In the genomic region with DNA sequence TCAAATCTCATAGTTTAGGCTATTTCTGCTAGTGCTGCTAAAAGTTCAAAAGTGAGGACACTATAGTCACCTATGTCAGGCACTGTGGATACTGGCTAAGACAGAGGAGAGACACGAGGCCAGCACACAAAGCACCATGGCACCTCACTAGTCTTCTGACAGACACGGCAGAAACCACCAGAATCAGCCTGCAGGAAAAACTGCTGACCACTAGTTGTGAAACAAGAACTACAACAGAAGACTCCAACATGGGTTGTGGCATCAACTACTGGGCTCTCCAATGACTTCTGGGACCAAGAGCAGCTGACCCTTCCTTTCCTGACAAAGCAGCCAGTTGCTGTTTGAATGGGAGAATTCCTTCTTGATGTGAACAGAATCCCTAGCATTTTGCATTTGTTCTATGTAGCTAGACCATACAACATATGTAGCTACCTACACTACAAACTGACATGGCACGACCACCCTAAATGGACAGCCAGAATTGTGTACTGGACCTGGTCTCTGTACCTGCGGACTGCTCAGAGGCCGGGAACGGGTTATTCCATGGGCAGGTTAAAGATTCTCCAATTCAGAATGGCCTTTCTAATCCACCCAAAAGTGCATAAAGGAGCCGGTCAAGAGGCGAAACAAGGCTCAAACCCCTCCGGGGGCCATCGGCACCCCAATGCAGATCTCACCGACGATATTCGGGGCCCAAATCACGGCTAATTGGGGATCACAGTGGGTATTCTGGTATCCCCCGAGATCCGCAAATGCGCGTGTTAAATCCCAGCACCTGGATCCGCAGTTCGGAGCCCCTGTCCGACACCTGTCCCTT, we compare ENCODE assay signal across 8 mouse cellular contexts. TPM values are rescaled to one million over a fixed set of nuclear protein-coding genes. Genes with fewer than 3 reads are reported as not detected.
DNase-seq lines count a peak whose midpoint lies in the region; ATAC-seq and TF ChIP-seq lines count a peak whose summit lies in the region.

No protein-coding gene starts in this region.

- no peaks in the 10 kb centered on the region for H3K9me3 ChIP-seq in G1E (replicated peaks)
- H3K9me3 ChIP-seq in forebrain, embryonic 16.5 days (ENCODE audit: control insufficient read depth, low read length), result no peaks in the 10 kb centered on the region
- no peaks in the 10 kb centered on the region for H3K9me3 ChIP-seq in midbrain, embryonic 13.5 days

- 5% methylated on average over 21 of the region's 21 CpGs for WGBS in forebrain, embryonic 16.5 days
- 6% methylated on average over 21 of the region's 21 CpGs for WGBS in midbrain, embryonic 13.5 days

- no peak for ATAC-seq in G1E (ENCODE audit: extremely low read depth, insufficient number of reproducible peaks, low FRiP score, poor library complexity, severe bottlenecking)
- ATAC-seq in forebrain, embryonic 16.5 days, result no peak
- ATAC-seq in midbrain, embryonic 13.5 days, result peak; percentile 0; the same call in 1 of the 2 replicates

- peak overlapping the region; percentile 93 for H3K4me3 ChIP-seq in G1E (ENCODE audit: low read depth, low read length)
- H3K4me3 ChIP-seq in forebrain, embryonic 16.5 days (replicated peaks; ENCODE audit: low read length), result peak overlapping the region; percentile 100
- peak overlapping the region; percentile 100 for H3K4me3 ChIP-seq in midbrain, embryonic 13.5 days (replicated peaks)

- TF ChIP-seq CTCF in G1E (IDR thresholded peaks at IDR 0.05; ENCODE audit: low read depth, low read length), result no peak

- H3K27me3 ChIP-seq in G1E (ENCODE audit: insufficient read depth, low read length), result 0 out of 2 replicates have a peak, but pooled peaks cover 2% of the 10 kb centered on the region
- H3K27me3 ChIP-seq in forebrain, embryonic 16.5 days (replicated peaks; ENCODE audit: control insufficient read depth, insufficient read depth, low read length), result no peaks in the 10 kb centered on the region
- H3K27me3 ChIP-seq in midbrain, embryonic 13.5 days, result no peaks in the 10 kb centered on the region

- peak; percentile 38 for DNase-seq in adrenal gland, postnatal 14 days
- DNase-seq in adrenal gland, postnatal 4 days (ENCODE audit: low spot score in 2 of 2), result no peak
- no peak for DNase-seq in G1E (ENCODE audit: low spot score)
- DNase-seq in kidney, postnatal 14 days, result peak; percentile 31
- no peak for DNase-seq in cerebellum, postnatal 36 days
- no peak for DNase-seq in layer of hippocampus, postnatal 25 days (ENCODE audit: extremely low spot score in 1 of 2, low spot score in 1 of 2)

- peak overlapping the region; percentile 97 for H3K9ac ChIP-seq in forebrain, embryonic 16.5 days (replicated peaks; ENCODE audit: low read depth, low read length)
- H3K9ac ChIP-seq in midbrain, embryonic 13.5 days (replicated peaks), result peak overlapping the region; percentile 99

- peak overlapping the region; percentile 68 for H3K4me2 ChIP-seq in forebrain, embryonic 16.5 days (ENCODE audit: low read length)
- H3K4me2 ChIP-seq in midbrain, embryonic 13.5 days (replicated peaks), result peak overlapping the region; percentile 98

- peaks cover 36% of the 10 kb centered on the region for H3K36me3 ChIP-seq in G1E (replicated peaks)
- no peaks in the 10 kb centered on the region for H3K36me3 ChIP-seq in forebrain, embryonic 16.5 days (ENCODE audit: control insufficient read depth, insufficient read depth)
- H3K36me3 ChIP-seq in midbrain, embryonic 13.5 days, result no peaks in the 10 kb centered on the region; the same call in 1 of the 2 replicates

- peaks cover 73% of the 10 kb centered on the region for H3K4me1 ChIP-seq in G1E (ENCODE audit: insufficient read depth, low read depth, low read length)
- peaks cover 29% of the 10 kb centered on the region for H3K4me1 ChIP-seq in forebrain, embryonic 16.5 days (replicated peaks; ENCODE audit: control insufficient read depth, insufficient read depth, low read length)
- peaks cover 55% of the 10 kb centered on the region for H3K4me1 ChIP-seq in midbrain, embryonic 13.5 days (replicated peaks)

- H3K27ac ChIP-seq in forebrain, embryonic 16.5 days (ENCODE audit: low read length), result no peak overlapping the region
- peak overlapping the region; percentile 95 for H3K27ac ChIP-seq in midbrain, embryonic 13.5 days

RNA-seq across cellular contexts. Expression of gene Arf1, which starts 1.1 kb away (rescaled TPM):
- 354 and 382 TPM in 2 replicates for total RNA-seq in adrenal gland, postnatal 14 days (2021)
- total RNA-seq in adrenal gland, postnatal 4 days (2021), result 100 to 1,000 TPM; 375 to 388 TPM
- total RNA-seq in G1E (2014; fragmentation: Nextera tagmentation) (216 and 232 TPM in 2 replicates), G1E (2017) (308 and 319 TPM in 2 replicates)
- 159 and 175 TPM in 2 replicates for polyA plus RNA-seq in G1E (2012)
- polyA plus RNA-seq in forebrain, embryonic 16.5 days (2015; fragmentation: Nextera tagmentation; extraction: Ambion mirVana), result 645 and 666 TPM in 2 replicates
- 602 and 607 TPM in 2 replicates for polyA plus RNA-seq in midbrain, embryonic 13.5 days (2015; fragmentation: Nextera tagmentation; extraction: Ambion mirVana)
- total RNA-seq in layer of hippocampus, postnatal 25 days (2021), result 100 to 1,000 TPM; 521 to 565 TPM

RNA-seq across cellular contexts. Expression of gene 2310033P09Rik, which starts 18.9 kb away (rescaled TPM):
- total RNA-seq in adrenal gland, postnatal 14 days (2021), result 27.1 and 29.1 TPM in 2 replicates
- total RNA-seq in adrenal gland, postnatal 4 days (2021), result 10 to 100 TPM; 27.3 to 32.2 TPM
- 7.1 and 10.7 TPM in 2 replicates for total RNA-seq in G1E (2014; fragmentation: Nextera tagmentation)
- total RNA-seq in G1E (2017), result 6.1 and 9.0 TPM in 2 replicates
- polyA plus RNA-seq in G1E (2012), result 32.0 and 37.3 TPM in 2 replicates
- 21.7 and 27.3 TPM in 2 replicates for polyA plus RNA-seq in forebrain, embryonic 16.5 days (2015; fragmentation: Nextera tagmentation; extraction: Ambion mirVana)
- polyA plus RNA-seq in midbrain, embryonic 13.5 days (2015; fragmentation: Nextera tagmentation; extraction: Ambion mirVana), result 32.5 and 32.6 TPM in 2 replicates
- 10 to 100 TPM; 22.5 to 24.3 TPM for total RNA-seq in layer of hippocampus, postnatal 25 days (2021)

RNA-seq across cellular contexts. Expression of gene Mrpl55, which starts 24.7 kb away (rescaled TPM):
- 68.3 and 69.2 TPM in 2 replicates for total RNA-seq in adrenal gland, postnatal 14 days (2021)
- total RNA-seq in adrenal gland, postnatal 4 days (2021), result 10 to 100 TPM; 52.0 to 57.9 TPM
- total RNA-seq in G1E (2014; fragmentation: Nextera tagmentation) (15.1 and 23.4 TPM in 2 replicates), G1E (2017) (38.7 and 40.8 TPM in 2 replicates)
- 29.5 and 34.8 TPM in 2 replicates for polyA plus RNA-seq in G1E (2012)
- 87.6 and 95.9 TPM in 2 replicates for polyA plus RNA-seq in forebrain, embryonic 16.5 days (2015; fragmentation: Nextera tagmentation; extraction: Ambion mirVana)
- 95.9 and 96.5 TPM in 2 replicates for polyA plus RNA-seq in midbrain, embryonic 13.5 days (2015; fragmentation: Nextera tagmentation; extraction: Ambion mirVana)
- total RNA-seq in layer of hippocampus, postnatal 25 days (2021), result 10 to 100 TPM; 35.7 to 40.0 TPM

RNA-seq across cellular contexts. Expression of gene Guk1, which starts 35.0 kb away (rescaled TPM):
- 69.1 and 71.8 TPM in 2 replicates for total RNA-seq in adrenal gland, postnatal 14 days (2021)
- 10 to 100 TPM; 58.9 to 62.8 TPM for total RNA-seq in adrenal gland, postnatal 4 days (2021)
- total RNA-seq in G1E (2014; fragmentation: Nextera tagmentation) (16.8 and 19.1 TPM in 2 replicates), G1E (2017) (37.5 and 38.2 TPM in 2 replicates)
- polyA plus RNA-seq in G1E (2012), result 35.2 and 40.2 TPM in 2 replicates
- polyA plus RNA-seq in forebrain, embryonic 16.5 days (2015; fragmentation: Nextera tagmentation; extraction: Ambion mirVana), result 181 and 201 TPM in 2 replicates
- polyA plus RNA-seq in midbrain, embryonic 13.5 days (2015; fragmentation: Nextera tagmentation; extraction: Ambion mirVana), result 155 and 159 TPM in 2 replicates
- total RNA-seq in layer of hippocampus, postnatal 25 days (2021), result 100 to 1,000 TPM; 138 to 146 TPM

RNA-seq across cellular contexts. Expression of gene Gjc2, which starts 44.0 kb away (rescaled TPM):
- 0.30 and 0.56 TPM in 2 replicates for total RNA-seq in adrenal gland, postnatal 14 days (2021)
- under 1 TPM; 0.59 to 0.62 TPM for total RNA-seq in adrenal gland, postnatal 4 days (2021)
- total RNA-seq in G1E (2014; fragmentation: Nextera tagmentation) (not detected in 2 replicates), G1E (2017) (not detected in 2 replicates)
- not detected in 2 replicates for polyA plus RNA-seq in G1E (2012)
- 0.11 and 0.30 TPM in 2 replicates for polyA plus RNA-seq in forebrain, embryonic 16.5 days (2015; fragmentation: Nextera tagmentation; extraction: Ambion mirVana)
- polyA plus RNA-seq in midbrain, embryonic 13.5 days (2015; fragmentation: Nextera tagmentation; extraction: Ambion mirVana), result 0.35 TPM in 1 of 2 replicates, not detected in the other
- total RNA-seq in layer of hippocampus, postnatal 25 days (2021), result 10 to 100 TPM; 20.7 to 23.4 TPM

Comparison
In these comparisons a context has a peak if more than half of its experiments do, and no peak if none do; other contexts are left out.
1. DNase-seq: peak in adrenal gland, postnatal 14 days (single experiment) and kidney, postnatal 14 days (single experiment); none in adrenal gland, postnatal 4 days (0 of 2), G1E (single experiment), cerebellum, postnatal 36 days (0 of 2) and layer of hippocampus, postnatal 25 days (0 of 2).
2. Peak in every context shown above with its lines, with median percentiles within 50 percentile points of each other: H3K4me3 ChIP-seq.